Mouse (Mus musculus) hindbrain, embryonic 16.5 days (tissue): ENCODE measurements around the gene Them7. TPM values are rescaled to one million over a fixed set of nuclear protein-coding genes. Genes with fewer than 3 reads are reported as not detected.

Experiments used
- ATAC-seq: fragments of 200-750 bp; cut with Nextera tagmentation; 2 replicates; pipeline ENCODE4 v1.8.0; 2017; ENCODE audit warnings: moderate TSS enrichment, moderate library complexity
- H3K27ac ChIP-seq: fragments of 300-500 bp; sonication (generic); 2 replicates; pipeline ENCODE4 v1.5.1; 2014; ENCODE audit warnings: low read depth, mild to moderate bottlenecking, control low read depth, low read length, moderate library complexity
- H3K27me3 ChIP-seq: fragments of 300-500 bp; sonication (generic); replicated peaks from 2 replicates; pipeline ENCODE4 v1.6.1; 2014; ENCODE audit warnings: low read length; ENCODE audit not compliant: control insufficient read depth, insufficient read depth
- H3K36me3 ChIP-seq: fragments of 300-500 bp; sonication (generic); 2 replicates; pipeline ENCODE4 v1.6.1; 2014; ENCODE audit warnings: mild to moderate bottlenecking, low read length, moderate library complexity, mixed read lengths; ENCODE audit not compliant: control insufficient read depth, insufficient read depth
- H3K4me1 ChIP-seq: fragments of 300-500 bp; sonication (generic); 2 replicates; pipeline ENCODE4 v1.6.1; 2014; ENCODE audit warnings: low read depth, low read length; ENCODE audit not compliant: control insufficient read depth, insufficient read depth
- H3K4me2 ChIP-seq: fragments of 300-500 bp; sonication (generic); 2 replicates; pipeline ENCODE4 v1.6.1; 2014; ENCODE audit warnings: mild to moderate bottlenecking, low read length, control low read depth, moderate library complexity
- H3K4me3 ChIP-seq: fragments of 300-500 bp; sonication (generic); 2 replicates; pipeline ENCODE4 v1.5.1; 2014; ENCODE audit warnings: mild to moderate bottlenecking, low read length, control low read depth, moderate library complexity
- H3K9ac ChIP-seq: fragments of 300-500 bp; sonication (generic); 2 replicates; pipeline ENCODE4 v1.6.1; 2014; ENCODE audit warnings: low read depth, mild to moderate bottlenecking, control low read depth, low read length, moderate library complexity
- H3K9me3 ChIP-seq: fragments of 300-500 bp; sonication (generic); 2 replicates; pipeline ENCODE4 v1.6.1; 2014; ENCODE audit warnings: mild to moderate bottlenecking, low read length, moderate library complexity; ENCODE audit not compliant: control insufficient read depth
- WGBS: fragments of 180-500 bp; shearing (Covaris S2); extraction: QIAGEN DNeasy Blood & Tissue Kit; methylation state at CpG from one replicate; pipeline ENCODE4 v1.1.7; 2014; 5-methylcytosine and 5-hydroxymethylcytosine counted together
- polyA plus RNA-seq: library from polyadenylated mRNA; unstranded; fragments of >200 nt; fragmentation: Nextera tagmentation; extraction: Ambion mirVana; gene quantifications from 2 replicates; pipeline ENCODE4 v1.2.1, GENCODE M21; 2015

Them7 gene
- polyA plus RNA-seq, 1 experiment from 2014 or later: 0.15 TPM

GRCm38 (mm10) chr2:105372156-105372555 lies 148.0 kb downstream of the Them7 start:
- WGBS: 97% methylated on average over 6 of the region's 6 CpGs
- ATAC-seq: no peak
- Histone ChIP-seq H3K27me3 (no peaks in the 10 kb centered on the region; the same call in 1 of the 2 replicates), H3K27ac (no peak overlapping the region), H3K9ac (no peak overlapping the region), H3K4me1 (peaks cover 4% of the 10 kb centered on the region), H3K4me2 (no peak overlapping the region), H3K36me3 (no peaks in the 10 kb centered on the region), H3K9me3 (no peaks in the 10 kb centered on the region), H3K4me3 (no peak overlapping the region)

DNA sequence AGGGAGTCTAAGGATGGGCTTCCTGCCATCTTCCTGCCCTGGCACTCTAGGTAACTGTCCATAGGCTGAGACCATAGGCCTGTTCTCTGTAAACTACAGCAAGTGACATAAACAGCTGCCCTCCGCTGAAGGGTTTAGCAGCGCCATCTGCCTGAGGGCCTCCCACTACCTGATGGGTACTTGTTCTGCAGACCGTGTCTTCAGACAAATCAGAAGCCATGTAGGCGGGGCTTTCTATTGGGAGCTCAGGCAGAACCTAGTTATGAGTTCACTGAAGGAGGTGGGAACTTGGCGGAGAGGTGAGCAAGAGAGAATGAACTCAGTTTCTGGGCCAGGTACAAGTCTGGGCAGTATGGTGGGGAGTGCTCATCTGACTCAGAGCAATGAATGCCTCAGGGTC lies 148.6 kb downstream of the Them7 start:
- 89% methylated on average over 5 of the region's 5 CpGs for WGBS
- Histone ChIP-seq H3K9me3 (no peaks in the 10 kb centered on the region), H3K4me2 (no peak overlapping the region), H3K36me3 (no peaks in the 10 kb centered on the region), H3K9ac (no peak overlapping the region), H3K27me3 (no peaks in the 10 kb centered on the region; the same call in 1 of the 2 replicates), H3K4me3 (no peak overlapping the region), H3K4me1 (peaks cover 4% of the 10 kb centered on the region), H3K27ac (no peak overlapping the region)
- ATAC-seq: no peak

GRCm38 (mm10) chr2:105373658-105374057 lies 149.5 kb downstream of the Them7 start:
- Histone ChIP-seq H3K36me3 (no peaks in the 10 kb centered on the region), H3K9me3 (no peaks in the 10 kb centered on the region), H3K27ac (no peak overlapping the region), H3K9ac (no peak overlapping the region), H3K4me3 (no peak overlapping the region), H3K4me2 (no peak overlapping the region), H3K4me1 (peaks cover 4% of the 10 kb centered on the region), H3K27me3 (no peaks in the 10 kb centered on the region; the same call in 1 of the 2 replicates)
- 93% methylated on average over 11 of the region's 11 CpGs for WGBS
- no peak for ATAC-seq

DNA sequence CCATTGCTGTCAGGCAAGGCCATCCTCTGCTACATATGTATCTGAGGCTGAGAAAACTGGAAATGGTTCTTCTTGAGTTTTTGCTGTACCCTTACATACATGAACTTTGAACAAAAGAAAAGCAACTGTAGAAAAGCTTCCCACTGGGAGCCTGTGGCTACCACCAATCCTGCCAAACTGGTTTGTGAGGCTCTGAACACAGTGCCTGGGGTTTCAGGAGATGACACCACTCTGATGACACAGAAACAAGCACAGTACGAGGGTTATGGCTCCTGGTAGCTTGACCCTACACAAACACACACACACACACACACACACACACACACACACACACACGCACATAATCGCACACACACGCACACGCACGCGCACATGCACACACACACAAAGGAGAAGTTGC lies 151.1 kb downstream of the Them7 start:
- Histone ChIP-seq H3K27me3 (no peaks in the 10 kb centered on the region; the same call in 1 of the 2 replicates), H3K9ac (no peak overlapping the region), H3K9me3 (no peaks in the 10 kb centered on the region), H3K27ac (no peak overlapping the region), H3K4me2 (no peak overlapping the region), H3K4me1 (peaks cover 1% of the 10 kb centered on the region), H3K4me3 (no peak overlapping the region), H3K36me3 (no peaks in the 10 kb centered on the region)
- ATAC-seq: no peak
- 93% methylated on average over 7 of the region's 7 CpGs for WGBS

DNA sequence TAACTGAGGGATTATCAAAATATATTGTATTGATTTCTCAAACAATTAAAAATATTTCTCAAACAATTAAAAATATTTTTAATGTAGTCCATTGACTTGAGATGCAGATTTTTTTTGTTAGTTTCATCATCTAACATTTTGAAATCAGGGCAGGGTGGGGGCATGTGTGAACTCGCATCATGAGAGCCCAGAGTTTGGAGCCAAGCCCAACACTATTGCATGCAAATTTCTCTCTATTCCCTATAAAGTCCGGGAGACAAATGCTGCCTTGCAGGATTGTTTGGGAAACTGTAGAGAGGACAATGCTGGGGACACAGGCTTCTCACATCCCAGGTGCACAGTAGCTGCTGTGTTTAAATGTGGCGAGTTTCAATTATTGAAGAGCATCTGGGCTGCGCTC lies 151.6 kb downstream of the Them7 start:
- Histone ChIP-seq H3K27me3 (no peaks in the 10 kb centered on the region; the same call in 1 of the 2 replicates), H3K27ac (no peak overlapping the region), H3K4me3 (no peak overlapping the region), H3K4me2 (no peak overlapping the region), H3K9me3 (no peaks in the 10 kb centered on the region), H3K9ac (no peak overlapping the region), H3K36me3 (no peaks in the 10 kb centered on the region), H3K4me1 (no peaks in the 10 kb centered on the region)
- ATAC-seq: no peak
- WGBS: 68% methylated on average over 4 of the region's 4 CpGs

GRCm38 (mm10) chr2:105379682-105380081 lies 155.6 kb downstream of the Them7 start:
- H3K9ac ChIP-seq: no peak overlapping the region
- 67% methylated on average over 1 of the region's 1 CpGs for WGBS
- H3K4me1 ChIP-seq: no peaks in the 10 kb centered on the region
- H3K4me2 ChIP-seq: no peak overlapping the region
- H3K27me3 ChIP-seq: no peaks in the 10 kb centered on the region; the same call in 1 of the 2 replicates
- H3K4me3 ChIP-seq: no peak overlapping the region
- H3K36me3 ChIP-seq: no peaks in the 10 kb centered on the region
- no peak for ATAC-seq
- no peak overlapping the region for H3K27ac ChIP-seq
- no peaks in the 10 kb centered on the region for H3K9me3 ChIP-seq

- H3K36me3 ChIP-seq: no peaks in the 10 kb centered on the region
- no peaks in the 10 kb centered on the region for H3K9me3 ChIP-seq
- H3K4me3 ChIP-seq: no peak overlapping the region
- H3K4me1 ChIP-seq: no peaks in the 10 kb centered on the region
- H3K9ac ChIP-seq: no peak overlapping the region
- no peaks in the 10 kb centered on the region; the same call in 1 of the 2 replicates for H3K27me3 ChIP-seq
- ATAC-seq: no peak
- H3K27ac ChIP-seq: no peak overlapping the region
- H3K4me2 ChIP-seq: no peak overlapping the region
- WGBS: 82% methylated on average over 3 of the region's 3 CpGs
Observed at GRCm38 (mm10) chr2:105380757-105381319, 156.7 kb downstream of the Them7 start.

DNA sequence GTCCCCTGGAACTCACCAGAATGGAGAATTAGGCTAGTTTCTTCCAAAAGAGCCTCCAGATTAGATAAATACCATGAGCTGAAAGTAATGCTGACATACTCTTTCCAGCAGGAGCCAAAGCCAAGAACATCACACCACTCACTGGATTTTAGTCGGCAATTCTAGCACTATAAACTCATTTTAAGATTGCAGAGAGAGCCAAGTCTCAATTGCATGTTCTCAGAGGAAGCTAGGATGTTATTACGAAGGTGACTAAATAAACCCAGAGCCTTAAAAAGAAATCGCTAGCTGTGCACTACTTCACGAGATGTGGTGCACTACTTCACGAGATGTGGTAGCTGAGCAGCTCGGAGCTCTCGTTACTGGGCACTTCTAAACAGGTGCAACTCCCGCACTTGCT lies 158.9 kb downstream of the Them7 start:
- no peak overlapping the region for H3K9ac ChIP-seq
- no peak overlapping the region for H3K27ac ChIP-seq
- WGBS: 83% methylated on average over 8 of the region's 8 CpGs
- H3K4me1 ChIP-seq: no peaks in the 10 kb centered on the region
- no peak overlapping the region for H3K4me3 ChIP-seq
- no peak for ATAC-seq
- H3K9me3 ChIP-seq: no peaks in the 10 kb centered on the region
- H3K27me3 ChIP-seq: no peaks in the 10 kb centered on the region
- H3K4me2 ChIP-seq: no peak overlapping the region
- H3K36me3 ChIP-seq: no peaks in the 10 kb centered on the region; the same call in 1 of the 2 replicates

GRCm38 (mm10) chr2:105384998-105385397 lies 160.9 kb downstream of the Them7 start:
- Histone ChIP-seq H3K4me3 (no peak overlapping the region), H3K9ac (no peak overlapping the region), H3K4me1 (no peaks in the 10 kb centered on the region), H3K4me2 (no peak overlapping the region), H3K27me3 (no peaks in the 10 kb centered on the region), H3K27ac (no peak overlapping the region), H3K36me3 (no peaks in the 10 kb centered on the region; the same call in 1 of the 2 replicates), H3K9me3 (no peaks in the 10 kb centered on the region)
- 69% methylated on average over 3 of the region's 3 CpGs for WGBS
- no peak for ATAC-seq
